Comparison of ENCODE assay signal across 10 mouse cellular contexts in the genomic region with DNA sequence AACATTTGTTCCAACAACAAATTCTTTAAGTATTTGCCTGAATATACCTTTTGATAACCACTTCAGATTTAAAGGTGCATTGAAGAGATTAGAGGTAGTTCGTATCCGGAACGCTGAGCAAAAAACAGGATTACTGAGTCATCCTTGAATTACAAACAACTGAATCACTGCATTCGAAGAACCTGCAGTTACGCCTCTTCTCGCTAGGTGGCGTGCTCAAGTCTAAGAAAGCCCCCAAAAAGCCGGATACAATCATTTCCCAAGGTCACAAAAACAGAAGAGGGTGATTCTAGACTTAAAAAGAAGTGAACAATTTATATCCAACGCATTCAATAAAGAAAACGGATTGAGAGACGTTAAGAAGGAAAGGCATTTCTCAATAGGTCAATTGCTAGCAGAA. TPM values are rescaled to one million over a fixed set of nuclear protein-coding genes. Genes with fewer than 3 reads are reported as not detected.
A peak's percentile ranks its signal among the peaks of the same experiment; 100 is the strongest.
DNase-seq lines count a peak whose midpoint lies in the region; ATAC-seq and TF ChIP-seq lines count a peak whose summit lies in the region.
"Had no signal": no experiment of that assay in that cellular context is flagged by ENCODE, and none has a peak within 500 bp of the region (broad histone marks: within the 10 kb centered on the region; RNA-seq: fewer than 3 reads in every experiment).

No protein-coding gene starts in this region.

- H3K4me2 ChIP-seq in liver, embryonic 11.5 days = no peak overlapping the region
- H3K4me2 ChIP-seq: lung, embryonic 15.5 days; stomach, embryonic 15.5 days had no signal

- ATAC-seq in liver, embryonic 11.5 days (replicated peaks; ENCODE audit: low FRiP score) = no peak
- no peak for ATAC-seq in activated CD4-positive, CD25-positive, alpha-beta regulatory T cell, adult 4 months

- H3K27ac ChIP-seq in liver, adult 2 months (replicated peaks; ENCODE audit: insufficient read depth, low read depth, low read length) = no peak overlapping the region
- no peak overlapping the region for H3K27ac ChIP-seq in liver, embryonic 11.5 days (ENCODE audit: low read depth, low read length)
- H3K27ac ChIP-seq: lung, embryonic 15.5 days; stomach, embryonic 15.5 days had no signal

- TF ChIP-seq POLR2A in liver, adult 2 months (IDR thresholded peaks at IDR 0.05; ENCODE audit: extremely low read depth, insufficient read depth, low read length) = no peak

- H3K27me3 ChIP-seq in liver, adult 2 months (ENCODE audit: control insufficient read depth, insufficient read depth, low read length) = no peaks in the 10 kb centered on the region
- H3K27me3 ChIP-seq in liver, embryonic 11.5 days (replicated peaks; ENCODE audit: control insufficient read depth, insufficient read depth, low read length) = no peaks in the 10 kb centered on the region
- H3K27me3 ChIP-seq: lung, embryonic 15.5 days; stomach, embryonic 15.5 days had no signal

- no peaks in the 10 kb centered on the region for H3K36me3 ChIP-seq in liver, adult 2 months (ENCODE audit: control insufficient read depth, insufficient read depth, low read length)
- H3K36me3 ChIP-seq in liver, embryonic 11.5 days (ENCODE audit: control insufficient read depth, insufficient read depth, low read length) = no peaks in the 10 kb centered on the region
- H3K36me3 ChIP-seq: lung, embryonic 15.5 days; stomach, embryonic 15.5 days had no signal

- H3K9ac ChIP-seq in liver, adult 2 months (ENCODE audit: low read depth, low read length) = no peak overlapping the region
- H3K9ac ChIP-seq in liver, embryonic 11.5 days (ENCODE audit: low read depth, low read length) = no peak overlapping the region
- H3K9ac ChIP-seq: lung, embryonic 15.5 days; stomach, embryonic 15.5 days had no signal

- peak; percentile 14 for DNase-seq in cerebellum, adult 9-10 months
- no peak for DNase-seq in cerebellum, adult 11 months
- peak; percentile 20 for DNase-seq in liver, adult 2 months (ENCODE audit: extremely low read depth, low read depth, low spot score)
- no peak for DNase-seq in liver, embryonic 11.5 days (ENCODE audit: low spot score)
- peak; percentile 72 for DNase-seq in embryo, embryonic 10 days (ENCODE audit: low spot score)
- peak; percentile 21 to 57 for DNase-seq in layer of hippocampus, adult 8-10 months (ENCODE audit: low spot score in 2 of 2)
- DNase-seq in naive thymus-derived CD4-positive, alpha-beta T cell, adult 2 months (ENCODE audit: low read depth) = peak; percentile 72

- H3K4me1 ChIP-seq in liver, adult 2 months (ENCODE audit: control insufficient read depth, insufficient read depth, low read length) = no peaks in the 10 kb centered on the region
- H3K4me1 ChIP-seq in liver, embryonic 11.5 days (replicated peaks; ENCODE audit: control insufficient read depth, insufficient read depth, low read length) = no peaks in the 10 kb centered on the region
- H3K4me1 ChIP-seq: stomach, embryonic 15.5 days had no signal

- no peaks in the 10 kb centered on the region for H3K79me2 ChIP-seq in liver, adult 2 months (ENCODE audit: control insufficient read depth, insufficient read depth, low read length)

- TF ChIP-seq CTCF in liver, adult 2 months (IDR thresholded peaks at IDR 0.05; ENCODE audit: low read depth, low read length) = peak; percentile 34; the same call in 1 of the 2 replicates

- H3K4me3 ChIP-seq in liver, adult 2 months (ENCODE audit: insufficient read depth, low read depth, low read length) = no peak overlapping the region
- H3K4me3 ChIP-seq in liver, embryonic 11.5 days (ENCODE audit: low read depth, low read length) = no peak overlapping the region
- H3K4me3 ChIP-seq: lung, embryonic 15.5 days; stomach, embryonic 15.5 days had no signal

- 30% methylated on average over 11 of the region's 11 CpGs for WGBS in liver, adult 2 months
- 22% methylated on average over 11 of the region's 11 CpGs for WGBS in liver, embryonic 11.5 days

- H3K9me3 ChIP-seq in liver, embryonic 11.5 days (ENCODE audit: control insufficient read depth, low read length) = no peaks in the 10 kb centered on the region
- H3K9me3 ChIP-seq: lung, embryonic 15.5 days; stomach, embryonic 15.5 days had no signal

RNA-seq across cellular contexts. Expression of a gene that starts 51.9 kb away (rescaled TPM):
- 4.3 and 6.7 TPM in 2 replicates for total RNA-seq in liver, adult 2 months (2014; rRNA removed)
- 1.1 and 1.2 TPM in 2 replicates for polyA plus RNA-seq in liver, adult 2 months (2012; rRNA removed)
- polyA plus RNA-seq in liver, embryonic 11.5 days (2014; fragmentation: Nextera tagmentation; extraction: Ambion mirVana) = 8.9 and 10.6 TPM in 2 replicates
- total RNA-seq in layer of hippocampus, adult 8-10 months (2022) = 10 to 100 TPM; 33.4 to 40.0 (median 36.3) TPM
- 100 to 1,000 TPM in 1 of 2 experiments, 10 to 100 TPM in 1; 81.7 to 103 TPM for polyA plus RNA-seq in activated CD4-positive, CD25-positive, alpha-beta regulatory T cell, adult 4 months (2017; shearing (Covaris generic))

Comparison
In these comparisons a context has a peak if more than half of its experiments do, and no peak if none do; other contexts are left out.
1. DNase-seq: peak in cerebellum, adult 9-10 months (single experiment), liver, adult 2 months (single experiment), embryo, embryonic 10 days (single experiment), layer of hippocampus, adult 8-10 months (2 of 2) and naive thymus-derived CD4-positive, alpha-beta T cell, adult 2 months (single experiment); none in cerebellum, adult 11 months (single experiment) and liver, embryonic 11.5 days (single experiment).